ENCODE assay signal across 8 mouse cellular contexts in genomic region chr16:75592671-75593500, GRCm38 (mm10). TPM values are rescaled to one million over a fixed set of nuclear protein-coding genes. Genes with fewer than 3 reads are reported as not detected.
DNase-seq lines count a peak whose midpoint lies in the region; ATAC-seq and TF ChIP-seq lines count a peak whose summit lies in the region.

Gene Rbm11, plus strand, starts transcription at chr16:75592844.

- H3K9ac ChIP-seq in heart, embryonic 12.5 days = peak within 1 kb of the TSS; percentile 69
- H3K9ac ChIP-seq in kidney, postnatal 0 days (ENCODE audit: low read depth, low read length) = peak within 1 kb of the TSS; percentile 46; the same call in 1 of the 2 replicates
- no peak within 1 kb of the TSS for H3K9ac ChIP-seq in liver, adult 2 months (ENCODE audit: low read depth, low read length)

- WGBS in heart, embryonic 12.5 days = under 1% methylated on average over 52 of the region's 55 CpGs
- under 1% methylated on average over 45 of the region's 55 CpGs for WGBS in kidney, postnatal 0 days
- WGBS in liver, adult 2 months = under 1% methylated on average over 52 of the region's 55 CpGs

- no peaks in the 10 kb centered on the region for H3K9me3 ChIP-seq in heart, embryonic 12.5 days (replicated peaks)
- H3K9me3 ChIP-seq in kidney, postnatal 0 days (replicated peaks; ENCODE audit: low read length) = no peaks in the 10 kb centered on the region

- H3K4me2 ChIP-seq in heart, embryonic 12.5 days = peak within 1 kb of the TSS; percentile 88
- H3K4me2 ChIP-seq in kidney, postnatal 0 days (ENCODE audit: low read length) = peak within 1 kb of the TSS; percentile 82

- TF ChIP-seq POLR2A in liver, adult 2 months (IDR thresholded peaks at IDR 0.05; ENCODE audit: extremely low read depth, insufficient read depth, low read length) = no peak

- H3K27ac ChIP-seq in heart, embryonic 12.5 days (ENCODE audit: poor library complexity, severe bottlenecking) = no peak within 1 kb of the TSS
- no peak within 1 kb of the TSS for H3K27ac ChIP-seq in kidney, postnatal 0 days
- H3K27ac ChIP-seq in liver, adult 2 months (replicated peaks; ENCODE audit: insufficient read depth, low read depth, low read length) = no peak within 1 kb of the TSS

- peak within 1 kb of the TSS; percentile 31 for H3K4me3 ChIP-seq in C2C12 (ENCODE audit: insufficient read depth, poor library complexity, severe bottlenecking)
- peak within 1 kb of the TSS; percentile 72 for H3K4me3 ChIP-seq in heart, embryonic 12.5 days
- peak within 1 kb of the TSS; percentile 70 for H3K4me3 ChIP-seq in kidney, postnatal 0 days (replicated peaks; ENCODE audit: low read depth, low read length)
- peak within 1 kb of the TSS; percentile 65 for H3K4me3 ChIP-seq in liver, adult 2 months (ENCODE audit: insufficient read depth, low read depth, low read length)

- H3ac ChIP-seq in C2C12 (ENCODE audit: control insufficient read depth, insufficient read length, low read depth) = peak within 1 kb of the TSS; percentile 43

- TF ChIP-seq CTCF in C2C12 (IDR thresholded peaks at IDR 0.05; ENCODE audit: control insufficient read depth, insufficient read depth, insufficient read length) = no peak
- no peak for TF ChIP-seq CTCF in kidney, postnatal 0 days (IDR thresholded peaks at IDR 0.05; ENCODE audit: low read depth)
- TF ChIP-seq CTCF in liver, adult 2 months (IDR thresholded peaks at IDR 0.05; ENCODE audit: low read depth, low read length) = no peak

- H3K4me1 ChIP-seq in heart, embryonic 12.5 days (replicated peaks) = no peaks in the 10 kb centered on the region
- no peaks in the 10 kb centered on the region for H3K4me1 ChIP-seq in kidney, postnatal 0 days (replicated peaks; ENCODE audit: insufficient read depth, low read length)
- H3K4me1 ChIP-seq in liver, adult 2 months (ENCODE audit: control insufficient read depth, insufficient read depth, low read length) = peaks cover 3% of the 10 kb centered on the region; the same call in 1 of the 2 replicates

- H3K36me3 ChIP-seq in C2C12 (ENCODE audit: control insufficient read depth, insufficient read depth) = no peaks in the 10 kb centered on the region
- H3K36me3 ChIP-seq in heart, embryonic 12.5 days = no peaks in the 10 kb centered on the region
- H3K36me3 ChIP-seq in kidney, postnatal 0 days (ENCODE audit: insufficient read depth, low read length) = no peaks in the 10 kb centered on the region
- H3K36me3 ChIP-seq in liver, adult 2 months (ENCODE audit: control insufficient read depth, insufficient read depth, low read length) = no peaks in the 10 kb centered on the region

- H3K79me2 ChIP-seq in C2C12 (ENCODE audit: control insufficient read depth, insufficient read depth) = no peaks in the 10 kb centered on the region
- no peaks in the 10 kb centered on the region for H3K79me2 ChIP-seq in liver, adult 2 months (ENCODE audit: control insufficient read depth, insufficient read depth, low read length)

- H3K79me3 ChIP-seq in C2C12 (ENCODE audit: low read depth) = no peaks in the 10 kb centered on the region

- ATAC-seq in heart, embryonic 12.5 days (ENCODE audit: insufficient number of reproducible peaks, low FRiP score) = peak; percentile 95
- peak; percentile 98 for ATAC-seq in kidney, postnatal 0 days (replicated peaks; ENCODE audit: low FRiP score, low read depth)
- peak; percentile 74 for ATAC-seq in monocyte, adult 5-6 weeks (replicated peaks; ENCODE audit: insufficient number of reproducible peaks, low FRiP score, low TSS enrichment, poor library complexity, severe bottlenecking)

- peak; percentile 59 for DNase-seq in c-Kit-negative CD71-positive TER-119-positive erythroid progenitor cells, embryonic 14.5 days (ENCODE audit: low read depth, low spot score)
- DNase-seq in fat pad, adult 2 months (ENCODE audit: extremely low read depth, low read depth, low spot score) = peak; percentile 10
- DNase-seq in kidney, postnatal 0 days (ENCODE audit: low spot score) = peak; percentile 86
- DNase-seq in liver, adult 2 months (ENCODE audit: extremely low read depth, low read depth, low spot score) = peak; percentile 68
- peak; percentile 57 to 60 for DNase-seq in spleen, postnatal 36 days (ENCODE audit: low spot score in 2 of 2)

- H3K27me3 ChIP-seq in C2C12 (ENCODE audit: control insufficient read depth, insufficient read depth, insufficient read length) = no peaks in the 10 kb centered on the region
- H3K27me3 ChIP-seq in heart, embryonic 12.5 days (replicated peaks) = no peaks in the 10 kb centered on the region
- H3K27me3 ChIP-seq in kidney, postnatal 0 days (ENCODE audit: insufficient read depth, low read length) = peaks cover 3% of the 10 kb centered on the region; the same call in 1 of the 2 replicates
- no peaks in the 10 kb centered on the region for H3K27me3 ChIP-seq in liver, adult 2 months (ENCODE audit: control insufficient read depth, insufficient read depth, low read length)

TF ChIP-seq in C2C12, 6 proteins besides CTCF, POLR2A, EP300 and RAD21:
- TF ChIP-seq MYOG (IDR thresholded peaks at IDR 0.05; ENCODE audit: control insufficient read depth, extremely low read depth, insufficient read length) (no peak), USF1 (IDR thresholded peaks at IDR 0.05; ENCODE audit: low read depth) (no peak), MAX (IDR thresholded peaks at IDR 0.05) (no peak), CEBPB (IDR thresholded peaks at IDR 0.05; ENCODE audit: low read depth) (no peak), FOSL1 (IDR thresholded peaks at IDR 0.05; ENCODE audit: insufficient read depth, low read length, poor library complexity, severe bottlenecking) (no peak), MYOD1 (IDR thresholded peaks at IDR 0.05; ENCODE audit: control insufficient read depth, insufficient read length, low read depth) (no peak)

RNA-seq across cellular contexts. Expression of gene Rbm11, which starts in this region (rescaled TPM):
- 0.04 TPM for polyA plus RNA-seq in C2C12 (2012; fragmentation: generic; extraction: Trizol)
- 0.27 and 0.47 TPM in 2 replicates for polyA plus RNA-seq in heart, embryonic 12.5 days (2016; fragmentation: Nextera tagmentation; extraction: Ambion mirVana)
- 0.45 and 0.55 TPM in 2 replicates for polyA plus RNA-seq in kidney, postnatal 0 days (2015; fragmentation: Nextera tagmentation; extraction: Ambion mirVana)
- total RNA-seq in liver, adult 2 months (2014; rRNA removed) = 0.07 TPM in 1 of 2 replicates, not detected in the other
- polyA plus RNA-seq in liver, adult 2 months (2012; rRNA removed) = not detected in 2 replicates
- total RNA-seq in monocyte, adult 5-6 weeks (2017) = 0.38 to 1.5 TPM (median 0.85 TPM) in 3 replicates

Comparison
In these comparisons a context has a peak if more than half of its experiments do, and no peak if none do; other contexts are left out.
1. Peak in ATAC-seq, H3K4me3 ChIP-seq, H3K9ac ChIP-seq and H3K4me2 ChIP-seq in heart, embryonic 12.5 days; RNA of the gene not detected or under 1 TPM.
2. Peak in DNase-seq, ATAC-seq, H3K4me3 ChIP-seq, H3K9ac ChIP-seq and H3K4me2 ChIP-seq in kidney, postnatal 0 days; RNA of the gene not detected or under 1 TPM.
3. Peak in DNase-seq and H3K4me3 ChIP-seq in liver, adult 2 months; RNA of the gene not detected or under 1 TPM.
4. DNase-seq: peak in every context shown above with its lines; median percentile 86 in kidney, postnatal 0 days; 68 in liver, adult 2 months; 59 in c-Kit-negative CD71-positive TER-119-positive erythroid progenitor cells, embryonic 14.5 days; 58 in spleen, postnatal 36 days; 10 in fat pad, adult 2 months.